12 mouse cellular contexts compared by ENCODE assay signal in genomic region chr10:122716739-122717474, GRCm38 (mm10). TPM values are rescaled to one million over a fixed set of nuclear protein-coding genes. Genes with fewer than 3 reads are reported as not detected.
DNase-seq lines count a peak whose midpoint lies in the region; ATAC-seq and TF ChIP-seq lines count a peak whose summit lies in the region.
"Had no signal": no experiment of that assay in that cellular context is flagged by ENCODE, and none has a peak within 500 bp of the region (broad histone marks: within the 10 kb centered on the region; RNA-seq: fewer than 3 reads in every experiment).

No protein-coding gene starts in this region.

- no peak for TF ChIP-seq POLR2A in brain, embryonic 14.5 days (IDR thresholded peaks at IDR 0.05; ENCODE audit: borderline replicate concordance, extremely low read depth, insufficient read depth, insufficient read length, poor library complexity, severe bottlenecking)

- no peaks in the 10 kb centered on the region for H3K27me3 ChIP-seq in hindbrain, embryonic 14.5 days (ENCODE audit: control insufficient read depth, insufficient read depth, low read length)
- H3K27me3 ChIP-seq in midbrain, postnatal 0 days (ENCODE audit: insufficient read depth, low read length) = no peaks in the 10 kb centered on the region
- H3K27me3 ChIP-seq: heart, embryonic 12.5 days; kidney, embryonic 15.5 days; limb, embryonic 15.5 days had no signal

- peak overlapping the region; percentile 65 for H3K27ac ChIP-seq in hindbrain, embryonic 14.5 days
- peak overlapping the region; percentile 58 for H3K27ac ChIP-seq in midbrain, postnatal 0 days (ENCODE audit: low read depth, low read length)
- H3K27ac ChIP-seq: kidney, embryonic 15.5 days; limb, embryonic 15.5 days had no signal

- H3K9ac ChIP-seq in hindbrain, embryonic 14.5 days = no peak overlapping the region; the same call in 1 of the 2 replicates
- no peak overlapping the region for H3K9ac ChIP-seq in midbrain, postnatal 0 days (replicated peaks; ENCODE audit: low read length, poor library complexity, severe bottlenecking)
- H3K9ac ChIP-seq: heart, embryonic 12.5 days; kidney, embryonic 15.5 days; limb, embryonic 15.5 days had no signal

- H3K4me2 ChIP-seq in hindbrain, embryonic 14.5 days (replicated peaks) = no peak overlapping the region; the same call in 1 of the 2 replicates
- no peak overlapping the region for H3K4me2 ChIP-seq in midbrain, postnatal 0 days (ENCODE audit: low read depth, low read length, poor library complexity, severe bottlenecking)
- H3K4me2 ChIP-seq: heart, embryonic 12.5 days; kidney, embryonic 15.5 days; limb, embryonic 15.5 days had no signal

- DNase-seq in frontal cortex, postnatal 10 days (ENCODE audit: low spot score in 2 of 2) = no peak
- peak; percentile 20 for DNase-seq in brain, embryonic 14.5 days (ENCODE audit: low read depth)
- no peak for DNase-seq in hindbrain, embryonic 14.5 days (ENCODE audit: low spot score)
- no peak for DNase-seq in midbrain, postnatal 0 days (ENCODE audit: low spot score)
- no peak for DNase-seq in gastrocnemius, postnatal 25 days
- no peak for DNase-seq in urinary bladder, postnatal 4 days (ENCODE audit: low spot score in 2 of 2)
- DNase-seq: cerebellum, postnatal 25 days had no signal

- no peak overlapping the region for H3K4me3 ChIP-seq in hindbrain, embryonic 14.5 days (replicated peaks; ENCODE audit: low read length)
- no peak overlapping the region for H3K4me3 ChIP-seq in midbrain, postnatal 0 days (ENCODE audit: low read depth, low read length)
- H3K4me3 ChIP-seq: heart, embryonic 12.5 days; kidney, embryonic 15.5 days; limb, embryonic 15.5 days had no signal

- peak; percentile 56 for ATAC-seq in frontal cortex, adult (ENCODE audit: low TSS enrichment)
- ATAC-seq in hindbrain, embryonic 14.5 days (ENCODE audit: low FRiP score) = peak; percentile 2; the same call in 1 of the 2 replicates
- no peak for ATAC-seq in midbrain, postnatal 0 days (ENCODE audit: low FRiP score)
- no peak for ATAC-seq in granulocyte monocyte progenitor cell, adult 5-6 weeks (replicated peaks; ENCODE audit: poor library complexity, severe bottlenecking)

- H3K9me3 ChIP-seq in hindbrain, embryonic 14.5 days (ENCODE audit: control insufficient read depth, low read length) = no peaks in the 10 kb centered on the region
- H3K9me3 ChIP-seq in midbrain, postnatal 0 days (ENCODE audit: low read length) = no peaks in the 10 kb centered on the region
- H3K9me3 ChIP-seq: heart, embryonic 12.5 days; kidney, embryonic 15.5 days; limb, embryonic 15.5 days had no signal

- H3K36me3 ChIP-seq in hindbrain, embryonic 14.5 days (replicated peaks; ENCODE audit: control insufficient read depth, insufficient read depth) = no peaks in the 10 kb centered on the region
- no peaks in the 10 kb centered on the region for H3K36me3 ChIP-seq in midbrain, postnatal 0 days (ENCODE audit: insufficient read depth, low read length)
- H3K36me3 ChIP-seq: heart, embryonic 12.5 days; kidney, embryonic 15.5 days; limb, embryonic 15.5 days had no signal

- WGBS in hindbrain, embryonic 14.5 days = 62% methylated on average over 14 of the region's 14 CpGs
- 40% methylated on average over 14 of the region's 14 CpGs for WGBS in midbrain, postnatal 0 days

- no peak for TF ChIP-seq CTCF in brain, embryonic 14.5 days (IDR thresholded peaks at IDR 0.05; ENCODE audit: borderline replicate concordance, extremely low read depth, insufficient read depth, insufficient read length)
- TF ChIP-seq CTCF in midbrain, postnatal 0 days (IDR thresholded peaks at IDR 0.05) = no peak

- peaks cover 28% of the 10 kb centered on the region for H3K4me1 ChIP-seq in hindbrain, embryonic 14.5 days (replicated peaks; ENCODE audit: control insufficient read depth, insufficient read depth, low read length)
- H3K4me1 ChIP-seq in midbrain, postnatal 0 days (ENCODE audit: insufficient read depth, low read length) = peaks cover 14% of the 10 kb centered on the region; the same call in 1 of the 2 replicates
- H3K4me1 ChIP-seq: limb, embryonic 15.5 days had no signal

RNA-seq across cellular contexts. Expression of gene Ppm1h, which starts 38.3 kb away (rescaled TPM):
- 5.9 and 13.4 TPM in 2 replicates for polyA plus RNA-seq in brain, embryonic 14.5 days (2012; rRNA removed)
- polyA plus RNA-seq in hindbrain, embryonic 14.5 days (2014; fragmentation: Nextera tagmentation; extraction: Ambion mirVana) = 30.4 and 34.3 TPM in 2 replicates
- total RNA-seq in midbrain, postnatal 0 days (2014; rRNA removed) = 34.8 and 42.8 TPM in 2 replicates
- polyA plus RNA-seq in midbrain, postnatal 0 days (2015; fragmentation: Nextera tagmentation; extraction: Ambion mirVana) = 25.9 and 28.0 TPM in 2 replicates
- 1 to 10 TPM in 1 of 2 experiments, under 1 TPM in 1; 0.95 to 1.6 TPM for total RNA-seq in gastrocnemius, postnatal 25 days (2021)
- 22.7 and 25.0 TPM in 2 replicates for total RNA-seq in granulocyte monocyte progenitor cell, adult 5-6 weeks (2014; fragmentation: Nextera tagmentation)
- 22.4 and 37.0 TPM in 2 replicates for total RNA-seq in granulocyte monocyte progenitor cell, adult 5-6 weeks (2017)

Comparison
In these comparisons a context has a peak if more than half of its experiments do, and no peak if none do; other contexts are left out.
1. ATAC-seq: peak in frontal cortex, adult (single experiment) and hindbrain, embryonic 14.5 days (single experiment); none in midbrain, postnatal 0 days (single experiment) and granulocyte monocyte progenitor cell, adult 5-6 weeks (single experiment).
2. RNA of gene Ppm1h, which starts 38.3 kb away (total RNA-seq): 34.8 to 42.8 TPM in midbrain, postnatal 0 days and 22.4 to 37.0 TPM in granulocyte monocyte progenitor cell, adult 5-6 weeks; 0.95 to 1.6 TPM in gastrocnemius, postnatal 25 days; every median in the first group is over 4 times any median in the second.